Mouse (Mus musculus): ENCODE measurements around the gene Cmtm5.
"Not testable (repeated sequence)": the region's sequence is repeated elsewhere in the genome, so short reads cannot be mapped to it uniquely, and the experiment has no call there.

Cmtm5 gene

GRCm38 (mm10) chr14:54954474-54954873, 18.4 kb downstream of the Cmtm5 start:
- in situ Hi-C loops (cut with MboI; ENCODE audit: unreplicated experiment in 2 of 2), result no loop called here

GRCm38 (mm10) chr14:54955481-54955880, 19.4 kb downstream of the Cmtm5 start:
- in situ Hi-C loops (cut with MboI; ENCODE audit: unreplicated experiment in 2 of 2), result no loop called here

- in situ Hi-C loops (cut with MboI; ENCODE audit: unreplicated experiment in 2 of 2), result no loop called here
Measured at GRCm38 (mm10) chr14:54956533-54956932, 20.5 kb downstream of the Cmtm5 start.

- in situ Hi-C loops (cut with MboI; ENCODE audit: unreplicated experiment in 2 of 2), result no loop called here
Measured at GRCm38 (mm10) chr14:54958503-54958902, 22.4 kb downstream of the Cmtm5 start.

- in situ Hi-C loops (cut with MboI; ENCODE audit: unreplicated experiment in 2 of 2), result no loop called here
Measured at GRCm38 (mm10) chr14:54959197-54959596, 23.1 kb downstream of the Cmtm5 start.

DNA sequence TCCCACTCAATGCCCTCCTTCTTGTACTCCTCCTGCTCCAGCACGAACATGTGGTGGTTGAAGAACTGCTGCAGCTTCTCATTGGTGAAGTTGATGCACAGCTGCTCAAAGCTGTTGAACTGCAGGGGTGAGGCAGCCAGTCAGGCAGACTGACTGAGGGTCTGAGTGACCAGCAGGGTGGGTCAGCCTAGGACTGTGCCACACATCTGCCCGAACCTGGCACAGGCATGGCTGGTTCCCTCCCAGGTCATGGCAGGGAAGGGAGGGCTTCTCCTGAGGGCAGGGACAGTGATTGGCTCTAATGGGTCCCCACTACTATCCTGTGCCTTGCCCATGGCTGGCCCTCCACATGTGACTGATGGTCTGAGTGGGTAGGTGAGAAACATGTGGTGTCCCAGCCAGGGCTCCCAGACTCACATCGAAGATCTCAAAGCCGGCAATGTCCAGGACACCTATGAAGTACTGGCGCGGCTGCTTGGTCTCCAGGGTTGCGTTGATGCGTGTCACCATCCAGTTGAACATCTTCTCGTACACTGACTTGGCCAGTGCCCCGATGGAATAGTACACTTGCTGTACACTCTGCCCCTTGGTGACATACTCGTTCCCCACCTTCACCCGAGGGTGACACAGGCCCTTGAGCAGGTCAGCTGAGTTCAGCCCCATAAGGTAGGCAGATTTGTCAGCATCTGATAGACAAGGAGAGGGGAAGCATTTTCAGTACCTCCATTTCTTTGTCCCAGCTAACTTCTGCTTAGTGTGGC, 24.0 kb downstream of the Cmtm5 start:
- in situ Hi-C loops (cut with MboI; ENCODE audit: unreplicated experiment in 2 of 2), result not testable (repeated sequence)

DNA sequence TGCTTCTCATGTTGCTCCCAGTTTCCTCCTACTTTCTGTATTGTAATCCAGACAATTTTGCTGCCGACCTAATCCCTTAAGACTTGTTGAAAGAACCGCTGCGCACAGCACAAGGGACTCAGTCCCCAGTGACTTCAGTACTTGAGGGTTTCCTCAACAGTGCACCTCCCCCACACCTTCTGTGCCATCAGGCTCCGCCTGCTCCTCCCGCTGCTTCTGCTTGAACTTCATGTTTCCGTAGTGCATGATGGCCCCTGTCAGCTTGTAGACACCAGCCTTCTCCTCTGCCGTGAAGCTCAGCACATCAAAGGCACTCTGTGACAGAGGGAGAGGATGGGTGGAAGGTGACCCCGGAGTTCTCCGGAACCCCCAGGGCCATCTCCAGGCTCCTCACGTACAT, 24.7 kb downstream of the Cmtm5 start:
- in situ Hi-C loops (cut with MboI; ENCODE audit: unreplicated experiment in 2 of 2), result no loop called here

DNA sequence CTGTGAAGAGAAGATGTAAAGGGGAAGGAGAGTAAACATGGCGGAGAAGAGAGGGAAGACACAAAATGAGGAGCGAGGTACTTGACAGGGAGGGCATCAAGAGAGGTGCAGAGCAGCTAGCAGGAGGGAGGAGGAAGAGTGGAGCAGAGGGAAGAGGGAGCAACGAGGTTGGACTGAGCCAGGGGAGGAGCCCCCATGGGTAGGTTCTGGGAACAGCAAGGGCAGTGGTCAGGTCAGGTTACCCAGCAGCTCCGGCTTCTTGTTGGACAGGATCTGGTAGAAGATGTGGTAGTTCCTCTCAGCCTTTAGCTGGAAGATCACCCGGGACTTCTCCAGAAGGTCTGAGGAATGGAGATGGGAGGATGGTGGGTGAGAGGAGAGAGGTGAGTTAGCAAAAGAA, 25.4 kb downstream of the Cmtm5 start:
- in situ Hi-C loops (cut with MboI; ENCODE audit: unreplicated experiment in 2 of 2), result no loop called here

- in situ Hi-C loops (cut with MboI; ENCODE audit: unreplicated experiment in 2 of 2), result no loop called here
Measured at GRCm38 (mm10) chr14:54962714-54963113, 26.7 kb downstream of the Cmtm5 start.

- in situ Hi-C loops (cut with MboI; ENCODE audit: unreplicated experiment in 2 of 2), result no loop called here
Measured at GRCm38 (mm10) chr14:54963727-54964126, 27.7 kb downstream of the Cmtm5 start.

DNA sequence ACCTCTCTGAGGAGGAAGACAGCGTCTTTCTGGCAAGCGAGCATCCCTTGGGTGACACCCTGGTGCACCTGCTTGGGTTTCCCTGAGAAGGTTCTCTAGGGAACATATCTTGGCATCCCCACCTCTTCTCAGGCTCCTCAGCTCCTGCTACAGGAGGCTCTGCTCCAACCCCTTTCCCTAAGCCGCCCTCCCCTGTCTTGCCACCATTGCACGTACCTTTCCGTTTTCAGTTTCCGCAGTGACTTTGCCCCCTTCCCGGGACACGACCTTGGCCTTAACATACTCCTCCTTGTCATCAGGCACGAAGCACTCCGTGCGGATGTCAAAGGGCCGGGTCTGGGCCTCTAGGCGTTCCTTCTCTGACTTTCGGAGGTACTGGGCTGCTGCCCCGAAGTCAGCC, 29.0 kb downstream of the Cmtm5 start:
- in situ Hi-C loops (cut with MboI; ENCODE audit: unreplicated experiment in 2 of 2), result no loop called here

- in situ Hi-C loops (cut with MboI; ENCODE audit: unreplicated experiment in 2 of 2), result no loop called here
Measured at GRCm38 (mm10) chr14:54965631-54966030, 29.6 kb downstream of the Cmtm5 start.

GRCm38 (mm10) chr14:54966320-54966977, 30.4 kb downstream of the Cmtm5 start, which contains the start of gene Myh6:
TSS of gene Myh6 (minus strand) at chr14:54966927.
- in situ Hi-C loops (cut with MboI; ENCODE audit: unreplicated experiment in 2 of 2), result no loop called here

DNA sequence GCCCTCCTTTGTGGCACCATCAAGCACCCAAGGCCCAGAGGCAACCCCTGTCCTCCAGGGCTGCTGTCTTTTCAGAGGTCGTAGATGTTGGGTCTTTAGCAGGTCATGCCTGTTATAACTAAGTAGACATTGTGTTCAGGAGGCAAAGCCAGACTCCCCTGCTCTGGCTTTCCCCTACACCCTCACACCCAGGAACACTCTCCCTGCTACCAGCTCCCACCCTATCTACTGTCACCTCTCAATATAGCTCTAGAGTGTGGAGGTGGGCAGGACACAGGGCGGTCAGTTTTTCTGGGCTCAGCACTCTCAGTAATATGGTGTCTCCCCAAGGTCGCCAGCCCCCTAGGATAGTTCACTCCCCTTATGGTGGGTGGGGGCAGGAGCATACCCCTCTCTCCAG, 31.8 kb downstream of the Cmtm5 start:
- in situ Hi-C loops (cut with MboI; ENCODE audit: unreplicated experiment in 2 of 2), result no loop called here

DNA sequence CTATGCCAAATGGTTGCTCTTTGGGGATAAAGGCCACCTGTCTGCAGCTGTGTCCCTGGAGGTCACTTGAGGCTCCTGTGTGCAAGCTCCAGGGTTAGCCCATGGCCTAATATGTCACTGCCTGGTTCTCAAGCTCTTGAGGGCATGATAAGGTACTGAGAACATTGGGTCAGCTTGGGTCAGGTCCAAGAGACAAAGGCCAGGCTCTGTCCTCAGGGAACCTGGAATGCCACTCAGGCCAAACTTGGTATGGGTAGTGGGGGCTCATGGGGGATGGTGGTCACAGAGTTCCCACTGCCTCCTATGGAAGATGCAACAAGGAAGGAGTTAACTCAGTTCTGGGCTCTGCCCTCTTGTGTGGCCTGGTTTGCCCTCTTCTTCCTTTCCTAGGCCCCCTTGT, 32.3 kb downstream of the Cmtm5 start:
- in situ Hi-C loops (cut with MboI; ENCODE audit: unreplicated experiment in 2 of 2), result no loop called here

DNA sequence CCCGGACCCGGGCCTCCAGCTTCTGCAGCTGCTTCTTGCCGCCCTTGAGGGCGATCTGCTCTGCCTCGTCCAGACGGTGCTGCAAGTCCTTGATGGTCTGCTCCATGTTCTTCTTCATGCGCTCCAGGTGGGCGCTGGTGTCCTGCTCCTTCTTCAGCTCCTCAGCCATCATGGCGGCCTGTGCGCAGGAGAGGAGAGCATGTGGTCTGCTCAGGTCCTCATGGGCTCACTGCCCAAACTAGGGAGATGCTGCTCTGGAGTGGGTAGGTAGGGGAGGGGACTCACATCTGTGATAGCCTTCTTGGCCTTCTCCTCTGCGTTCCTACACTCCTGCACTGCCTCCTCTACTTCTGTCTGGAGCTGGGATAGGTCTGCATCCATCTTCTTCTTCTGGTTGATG, 36.7 kb downstream of the Cmtm5 start:
- in situ Hi-C loops (cut with MboI; ENCODE audit: unreplicated experiment in 2 of 2), result not testable (repeated sequence)

DNA sequence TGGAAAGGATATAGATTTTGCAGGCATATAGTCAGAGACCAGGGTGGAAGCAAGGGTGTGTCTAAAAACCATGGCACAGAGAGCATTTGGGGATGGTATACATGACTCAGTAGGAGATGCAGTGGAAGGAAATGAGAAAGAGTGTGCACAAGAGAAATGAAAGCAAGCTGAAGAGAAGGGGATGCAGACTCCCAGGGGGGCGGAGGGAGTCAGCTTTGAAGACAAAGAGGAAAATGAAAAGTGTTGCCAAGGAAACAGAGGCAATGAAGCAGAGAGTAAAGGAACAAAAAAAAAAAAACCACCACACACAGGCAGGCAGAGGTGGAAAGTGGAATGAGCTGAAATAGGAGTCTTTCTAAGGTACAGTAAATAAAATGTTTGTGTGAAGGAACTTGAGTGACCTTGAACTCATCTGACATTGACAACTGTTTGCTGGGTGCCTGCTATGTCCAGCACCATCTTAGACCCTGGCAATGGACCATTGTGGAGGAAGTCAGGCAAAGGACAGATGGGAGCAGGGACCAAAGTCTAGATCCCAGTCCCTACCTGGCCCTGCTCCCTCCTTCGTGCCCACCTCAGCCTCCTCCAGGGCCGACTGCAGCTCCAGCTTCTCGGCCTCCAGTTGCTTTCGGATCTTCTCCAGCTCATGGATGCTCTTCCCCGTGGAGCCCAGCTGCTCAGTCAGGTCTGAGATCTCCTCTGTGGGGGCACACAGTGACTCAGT, 38.2 kb downstream of the Cmtm5 start:
- in situ Hi-C loops (cut with MboI; ENCODE audit: unreplicated experiment in 2 of 2), result no loop called here

GRCm38 (mm10) chr14:54976633-54977032, 40.6 kb downstream of the Cmtm5 start, which contains the start of gene Gm17428:
TSS of gene Gm17428 (plus strand) at chr14:54976933.
- in situ Hi-C loops (cut with MboI; ENCODE audit: unreplicated experiment in 2 of 2), result no loop called here

DNA sequence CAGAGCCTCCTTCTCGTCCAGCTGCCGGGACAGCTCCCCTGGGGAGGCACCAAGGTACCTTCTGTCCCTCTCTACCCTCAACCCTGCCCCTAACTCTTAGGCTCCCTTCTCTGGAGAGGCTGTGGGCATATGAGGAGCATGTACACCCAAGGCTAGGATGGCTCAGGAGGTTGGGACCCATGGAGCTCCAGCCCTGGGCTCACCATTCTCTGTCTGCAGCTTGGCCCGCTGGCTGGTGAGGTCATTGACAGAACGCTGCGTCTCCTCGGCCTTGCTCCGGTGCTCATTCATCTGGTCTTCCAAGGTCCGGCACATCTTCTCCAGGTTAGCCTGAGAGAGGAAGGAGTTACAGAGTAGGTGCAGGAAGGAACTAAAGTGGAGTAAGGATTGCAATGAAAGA, 42.6 kb downstream of the Cmtm5 start:
- in situ Hi-C loops (cut with MboI; ENCODE audit: unreplicated experiment in 2 of 2), result no loop called here

GRCm38 (mm10) chr14:54981934-54982333, 45.9 kb downstream of the Cmtm5 start:
- in situ Hi-C loops (cut with MboI; ENCODE audit: unreplicated experiment in 2 of 2), result no loop called here

- in situ Hi-C loops (cut with MboI; ENCODE audit: unreplicated experiment in 2 of 2), result not testable (repeated sequence)
Measured at GRCm38 (mm10) chr14:54988350-54988874, 52.4 kb downstream of the Cmtm5 start.
